Mouse (Mus musculus): ENCODE measurements around the gene Fam126b. TPM values are rescaled to one million over a fixed set of nuclear protein-coding genes. Genes with fewer than 3 reads are reported as not detected.

Gene Fam126b
- total and polyA plus RNA-seq, 3 experiments = 5.5 to 5.7 TPM; not detected in 1

GRCm38 (mm10) chr1:58582611-58583010 is 3.5 kb downstream of the Fam126b start:
- Histone ChIP-seq H3K27me3 (ENCODE audit: control insufficient read depth in 1 of 2, insufficient read depth in 2 of 2, low read length in 2 of 2) (no peaks in the 10 kb centered on the region), H3K27ac (ENCODE audit: control insufficient read depth, low read depth, low read length) (no peak overlapping the region), H3K79me2 (ENCODE audit: control insufficient read depth, insufficient read depth, low read length, poor library complexity) (peaks cover 23% of the 10 kb centered on the region), H3K36me3 (ENCODE audit: control insufficient read depth in 1 of 2, insufficient read depth in 2 of 2, low read length in 2 of 2) (peaks cover 0 to 13% of the 10 kb centered on the region in 2 experiments; a peak in 2 of 4 replicates), H3K4me1 (ENCODE audit: control insufficient read depth in 1 of 2, insufficient read depth in 2 of 2, low read length in 2 of 2) (peaks cover 7 to 8% of the 10 kb centered on the region in 2 experiments), H3K9me3 (replicated peaks; ENCODE audit: insufficient read depth, low read length) (no peaks in the 10 kb centered on the region), H3K4me3 (ENCODE audit: control insufficient read depth in 1 of 2, insufficient read depth in 1 of 2, low read depth in 2 of 2, low read length in 2 of 2) (no peak overlapping the region), H3K9ac (ENCODE audit: control insufficient read depth, low read depth, low read length, poor library complexity, severe bottlenecking) (no peak overlapping the region)
- TF ChIP-seq BHLHE40 (IDR thresholded peaks at IDR 0.05; ENCODE audit: borderline replicate concordance, low read depth, low read length) (no peak), CHD2 (IDR thresholded peaks at IDR 0.05; ENCODE audit: low read length) (no peak), MYB (IDR thresholded peaks at IDR 0.05; ENCODE audit: low read depth, low read length) (no peak), TBP (IDR thresholded peaks at IDR 0.05; ENCODE audit: low read depth, low read length) (no peak), MAZ (IDR thresholded peaks at IDR 0.05; ENCODE audit: low read depth, low read length) (no peak), MYC (IDR thresholded peaks at IDR 0.05; ENCODE audit: low read depth, low read length) (no peak), TCF12 (IDR thresholded peaks at IDR 0.05; ENCODE audit: low read depth, low read length) (no peak), JUND (IDR thresholded peaks at IDR 0.05; ENCODE audit: low read depth, low read length) (no peak), ETS1 (IDR thresholded peaks at IDR 0.05; ENCODE audit: low read depth, low read length) (no peak), POLR2AphosphoS5 (IDR thresholded peaks at IDR 0.05; ENCODE audit: borderline replicate concordance, low read depth, low read length) (no peak), POLR2AphosphoS2 (IDR thresholded peaks at IDR 0.05; ENCODE audit: low read length) (no peak), ZNF384 (IDR thresholded peaks at IDR 0.05; ENCODE audit: low read depth, low read length) (no peak), E2F4 (IDR thresholded peaks at IDR 0.05; ENCODE audit: borderline replicate concordance, low read depth, low read length) (no peak), GATA1 (IDR thresholded peaks at IDR 0.05; ENCODE audit: low read depth, low read length) (no peak), POLR2A (IDR thresholded peaks at IDR 0.05; ENCODE audit: control insufficient read depth in 1 of 2, insufficient read depth in 1 of 2, low read depth in 1 of 2, low read length in 2 of 2, poor library complexity in 1 of 2) (no peak), MAFK (IDR thresholded peaks at IDR 0.05; ENCODE audit: borderline replicate concordance, low read depth, low read length) (no peak), HCFC1 (IDR thresholded peaks at IDR 0.05; ENCODE audit: low read depth, low read length) (no peak), KAT2A (conservative IDR thresholded peaks at IDR 0.05; ENCODE audit: low read depth, low read length) (no peak), USF2 (IDR thresholded peaks at IDR 0.05; ENCODE audit: borderline replicate concordance in 1 of 2, insufficient read depth in 1 of 2, low read depth in 1 of 2, low read length in 2 of 2) (no peak)
- DNase-seq (ENCODE audit: low read depth, low spot score) = no peak

- no peak overlapping the region for H3K9ac ChIP-seq (ENCODE audit: control insufficient read depth, low read depth, low read length, poor library complexity, severe bottlenecking)
- TF ChIP-seq ZC3H11A (IDR thresholded peaks at IDR 0.05; ENCODE audit: low read depth, low read length) (peak; percentile 25; the same call in 1 of the 2 replicates), RAD21 (IDR thresholded peaks at IDR 0.05; ENCODE audit: low read depth, low read length) (peak; percentile 50), MAZ (IDR thresholded peaks at IDR 0.05; ENCODE audit: low read depth, low read length) (no peak), BHLHE40 (IDR thresholded peaks at IDR 0.05; ENCODE audit: borderline replicate concordance, low read depth, low read length) (no peak), SMC3 (IDR thresholded peaks at IDR 0.05; ENCODE audit: low read depth, low read length) (peak; percentile 56), MYC (IDR thresholded peaks at IDR 0.05; ENCODE audit: low read depth, low read length) (0 out of 2 replicates have a peak, but pooled peaks have one; percentile 23), MEF2A (IDR thresholded peaks at IDR 0.05; ENCODE audit: extremely low read depth, insufficient replicate concordance, low read depth, low read length, poor library complexity, severe bottlenecking) (no peak), ZNF384 (IDR thresholded peaks at IDR 0.05; ENCODE audit: low read depth, low read length) (no peak), UBTF (IDR thresholded peaks at IDR 0.05; ENCODE audit: borderline replicate concordance, insufficient read depth, low read depth, low read length) (no peak), ZKSCAN1 (IDR thresholded peaks at IDR 0.05; ENCODE audit: low read depth, low read length) (no peak), CTCF (IDR thresholded peaks at IDR 0.05 in 2 of 3, conservative IDR thresholded peaks at IDR 0.05 in 1 of 3; ENCODE audit: control insufficient read depth in 1 of 3, insufficient read depth in 1 of 3, low read depth in 2 of 3, low read length in 3 of 3, poor library complexity in 1 of 3, severe bottlenecking in 1 of 3) (peak; percentile 59 to 69 (median 68)), SIN3A (IDR thresholded peaks at IDR 0.05; ENCODE audit: low read length) (0 out of 2 replicates have a peak, but pooled peaks have one; percentile 20), USF1 (IDR thresholded peaks at IDR 0.05; ENCODE audit: low read depth, low read length) (0 out of 2 replicates have a peak, but pooled peaks have one; percentile 31)
- DNase-seq (ENCODE audit: low read depth, low spot score) = peak; percentile 66
These were observed 6.9 kb downstream of the Fam126b start for GRCm38 (mm10) chr1:58579179-58579578.

More at GRCm38 (mm10) chr1:58579179-58579578, 6.9 kb downstream of the Fam126b start:
- H3K79me2 ChIP-seq (ENCODE audit: control insufficient read depth, insufficient read depth, low read length, poor library complexity) = peaks cover 8% of the 10 kb centered on the region; the same call in 1 of the 2 replicates
- peaks cover 0 to 4% of the 10 kb centered on the region in 2 experiments; a peak in 2 of 4 replicates for H3K36me3 ChIP-seq (ENCODE audit: control insufficient read depth in 1 of 2, insufficient read depth in 2 of 2, low read length in 2 of 2)
- no peak overlapping the region for H3K27ac ChIP-seq (ENCODE audit: control insufficient read depth, low read depth, low read length)
- H3K27me3 ChIP-seq (ENCODE audit: control insufficient read depth in 1 of 2, insufficient read depth in 2 of 2, low read length in 2 of 2) = no peaks in the 10 kb centered on the region
- peaks cover 6 to 10% of the 10 kb centered on the region in 2 experiments; a peak in 3 of 4 replicates for H3K4me1 ChIP-seq (ENCODE audit: control insufficient read depth in 1 of 2, insufficient read depth in 2 of 2, low read length in 2 of 2)
- H3K9me3 ChIP-seq (replicated peaks; ENCODE audit: insufficient read depth, low read length) = no peaks in the 10 kb centered on the region
- H3K4me3 ChIP-seq (ENCODE audit: control insufficient read depth in 1 of 2, insufficient read depth in 1 of 2, low read depth in 2 of 2, low read length in 2 of 2) = no peak overlapping the region

Data from MEL (cell line).